Mouse (Mus musculus) midbrain, embryonic 13.5 days (tissue): ENCODE measurements around the gene Rab30. TPM values are rescaled to one million over a fixed set of nuclear protein-coding genes. Genes with fewer than 3 reads are reported as not detected.

ENCODE experiments used
- ATAC-seq: fragments of 200-750 bp; cut with Nextera tagmentation; 2 replicates; pipeline ENCODE4 v1.8.0; 2017; ENCODE audit warnings: mild to moderate bottlenecking, moderate TSS enrichment, moderate library complexity
- H3K27ac ChIP-seq: fragments of 300-500 bp; sonication (generic); 2 replicates; pipeline ENCODE4 v1.5.1; 2015; ENCODE audit warnings: inconsistent platforms, mild to moderate bottlenecking, moderate library complexity
- H3K27me3 ChIP-seq: fragments of 300-500 bp; sonication (generic); 2 replicates; pipeline ENCODE4 v1.6.1; 2015; ENCODE audit warnings: mild to moderate bottlenecking, inconsistent platforms
- H3K36me3 ChIP-seq: fragments of 300-500 bp; sonication (generic); 2 replicates; pipeline ENCODE4 v1.6.1; 2015; ENCODE audit warnings: mild to moderate bottlenecking, inconsistent platforms
- H3K4me1 ChIP-seq: fragments of 300-500 bp; sonication (generic); replicated peaks from 2 replicates; pipeline ENCODE4 v1.6.1; 2015; ENCODE audit warnings: inconsistent platforms
- H3K4me2 ChIP-seq: fragments of 300-500 bp; sonication (generic); replicated peaks from 2 replicates; pipeline ENCODE4 v1.6.1; 2015; ENCODE audit warnings: moderate library complexity, mild to moderate bottlenecking, inconsistent platforms
- H3K4me3 ChIP-seq: fragments of 300-500 bp; sonication (generic); replicated peaks from 2 replicates; pipeline ENCODE4 v1.5.1; 2015; ENCODE audit warnings: mild to moderate bottlenecking, inconsistent platforms
- H3K9ac ChIP-seq: fragments of 300-500 bp; sonication (generic); replicated peaks from 2 replicates; pipeline ENCODE4 v1.6.1; 2015; ENCODE audit warnings: mild to moderate bottlenecking, inconsistent platforms
- H3K9me3 ChIP-seq: fragments of 300-500 bp; sonication (generic); 2 replicates; pipeline ENCODE4 v1.6.1; 2016; ENCODE audit warnings: mild to moderate bottlenecking, inconsistent platforms
- WGBS: fragments of 180-500 bp; shearing (Covaris S2); methylation state at CpG from one replicate; pipeline ENCODE4 v1.1.7; 2015; 5-methylcytosine and 5-hydroxymethylcytosine counted together
- polyA plus RNA-seq: library from polyadenylated mRNA; unstranded; fragments of >200 nt; fragmentation: Nextera tagmentation; extraction: Ambion mirVana; gene quantifications from 2 replicates; pipeline ENCODE4 v1.2.1, GENCODE M21; 2015

Gene Rab30
- polyA plus RNA-seq, result 21.6 and 22.4 TPM in 2 replicates

DNA sequence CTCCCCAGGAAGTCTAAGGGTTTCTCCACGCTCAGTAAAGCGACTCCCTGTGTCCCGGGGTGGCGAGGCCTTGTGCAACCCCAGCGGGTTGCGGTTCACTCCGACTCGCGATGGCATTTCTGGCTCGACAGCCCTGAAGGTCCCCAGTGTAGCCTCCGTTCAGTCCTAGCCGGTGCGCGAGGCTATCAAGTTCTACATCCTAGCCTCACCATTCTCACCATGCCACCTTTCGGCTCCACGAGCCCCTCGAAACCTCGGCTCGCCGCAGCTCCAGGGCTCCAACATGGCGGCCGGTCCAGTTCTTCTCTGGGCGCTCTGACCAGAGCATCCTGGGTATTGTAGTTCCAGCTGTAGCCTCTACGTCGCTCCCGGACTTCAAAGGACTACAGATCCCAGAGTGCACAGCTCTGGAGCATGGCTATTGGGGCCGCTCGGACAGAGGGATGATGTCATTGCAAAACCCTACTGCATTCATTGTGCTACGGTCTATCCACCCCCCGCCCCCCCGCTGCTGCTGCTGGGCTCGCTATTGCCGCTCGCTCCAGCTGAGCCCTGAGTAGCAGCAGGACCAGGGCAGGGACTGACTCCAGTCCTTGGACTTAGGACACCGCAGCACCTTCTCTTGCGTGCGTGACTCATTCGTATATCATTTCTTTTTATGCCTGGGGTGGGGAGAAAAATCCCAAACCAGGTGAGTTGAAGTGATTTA lies at the start of gene Rab30:
Rab30 (plus strand) TSS at position 452 of the 709 bp plus-strand sequence.
- under 1% methylated on average over 38 of the region's 38 CpGs for WGBS

DNA sequence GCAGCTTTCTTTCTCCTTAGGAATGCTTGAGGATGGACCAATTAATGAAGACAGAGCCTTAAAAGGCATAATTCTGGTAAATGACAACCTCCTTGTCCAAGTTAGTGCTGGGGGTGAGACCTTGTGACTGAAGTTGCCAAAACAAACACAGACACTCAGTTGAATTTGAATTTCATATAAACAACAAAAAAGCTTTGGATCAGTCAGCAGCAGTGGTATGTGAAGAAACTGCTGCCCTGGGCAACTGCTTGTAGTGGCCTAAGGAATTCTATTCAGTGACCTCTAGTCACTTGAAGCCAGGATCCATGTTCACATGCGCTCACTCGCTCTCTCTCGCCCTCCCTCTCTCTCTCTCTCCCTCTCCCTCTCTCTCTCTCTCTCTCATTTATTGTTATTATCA lies 45.0 kb upstream of the Rab30 start:
- Histone ChIP-seq H3K9me3 (no peaks in the 10 kb centered on the region; the same call in 1 of the 2 replicates), H3K4me1 (no peaks in the 10 kb centered on the region), H3K27me3 (no peaks in the 10 kb centered on the region), H3K27ac (no peak overlapping the region), H3K9ac (no peak overlapping the region), H3K36me3 (no peaks in the 10 kb centered on the region), H3K4me3 (no peak overlapping the region), H3K4me2 (no peak overlapping the region)
- ATAC-seq, result no peak
- WGBS, result 40% methylated on average over 3 of the region's 3 CpGs

More for the DNA sequence above, at the start of gene Rab30:
- Histone ChIP-seq H3K36me3 (peaks cover 5% of the 10 kb centered on the region), H3K4me3 (peak within 1 kb of the TSS; percentile 77), H3K27me3 (no peaks in the 10 kb centered on the region), H3K4me1 (peaks cover 54% of the 10 kb centered on the region), H3K27ac (peak within 1 kb of the TSS; percentile 97), H3K9me3 (no peaks in the 10 kb centered on the region), H3K9ac (peak within 1 kb of the TSS; percentile 96), H3K4me2 (peak within 1 kb of the TSS; percentile 82)
- peak; percentile 100 for ATAC-seq

DNA sequence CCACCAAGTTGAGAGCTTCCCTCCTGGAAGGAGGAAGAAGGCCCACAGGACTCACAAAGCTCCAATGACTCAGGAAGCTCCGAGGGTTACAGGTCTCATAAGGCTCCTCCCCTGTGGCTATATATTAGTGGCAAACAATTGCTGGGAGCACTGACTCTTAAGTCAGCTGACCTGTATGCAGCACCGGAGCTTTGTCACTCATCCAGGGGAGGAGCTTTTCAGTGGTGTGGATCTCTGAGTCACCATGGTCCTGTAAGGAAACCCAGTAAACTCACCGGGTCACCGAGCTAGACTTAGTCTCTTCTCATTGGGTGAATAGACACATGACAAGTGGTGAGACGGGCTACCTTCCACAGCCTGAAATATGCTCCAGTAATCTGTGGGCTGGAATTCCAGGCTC lies 42.6 kb upstream of the Rab30 start:
- Histone ChIP-seq H3K27ac (no peak overlapping the region), H3K9ac (no peak overlapping the region), H3K36me3 (no peaks in the 10 kb centered on the region), H3K4me1 (no peaks in the 10 kb centered on the region), H3K4me2 (no peak overlapping the region), H3K27me3 (no peaks in the 10 kb centered on the region), H3K4me3 (no peak overlapping the region), H3K9me3 (no peaks in the 10 kb centered on the region; the same call in 1 of the 2 replicates)
- no peak for ATAC-seq
- WGBS, result 83% methylated on average over 5 of the region's 5 CpGs

DNA sequence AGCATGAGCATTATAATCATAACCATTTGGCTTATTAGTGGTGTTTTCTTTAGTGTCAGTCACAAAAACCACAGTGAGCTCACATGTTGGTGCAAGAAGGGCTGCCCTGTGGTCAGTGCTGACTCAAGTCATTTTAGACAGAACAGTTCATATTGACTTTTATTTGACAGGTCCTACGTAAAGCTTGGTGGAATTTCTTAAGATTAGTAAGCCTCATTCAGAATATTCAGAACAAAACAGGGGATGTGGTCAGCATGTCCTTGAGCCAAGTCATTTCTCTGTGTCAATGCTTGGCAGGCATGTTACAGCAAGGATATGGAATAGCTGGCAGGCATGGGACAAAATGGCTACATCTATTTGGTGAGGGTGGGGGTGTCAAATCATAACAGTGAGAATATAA lies 37.7 kb upstream of the Rab30 start:
- Histone ChIP-seq H3K4me1 (no peaks in the 10 kb centered on the region), H3K36me3 (no peaks in the 10 kb centered on the region), H3K27me3 (no peaks in the 10 kb centered on the region), H3K4me2 (no peak overlapping the region), H3K9ac (no peak overlapping the region), H3K27ac (no peak overlapping the region), H3K9me3 (no peaks in the 10 kb centered on the region), H3K4me3 (no peak overlapping the region)
- 89% methylated on average over 1 of the region's 1 CpGs for WGBS
- ATAC-seq, result no peak

DNA sequence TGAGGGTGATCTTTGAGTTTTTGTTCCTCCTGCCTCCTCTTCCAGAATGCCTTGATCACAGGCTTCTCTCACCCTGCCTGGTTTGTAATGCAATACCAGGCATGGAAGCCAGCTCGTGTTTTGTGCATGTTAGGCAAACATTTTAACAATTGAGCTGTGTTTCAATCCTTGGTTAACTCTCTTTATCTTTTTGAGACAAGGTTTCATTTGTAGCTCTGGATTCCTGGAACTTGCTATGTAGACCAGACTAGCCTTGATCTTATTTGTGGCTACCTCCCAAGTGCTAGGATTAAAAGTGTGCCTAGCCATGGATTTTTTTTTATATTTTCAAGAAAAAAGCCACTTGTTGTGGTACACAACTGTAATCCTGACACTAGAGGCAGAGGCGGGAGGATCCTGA lies 35.9 kb upstream of the Rab30 start:
- Histone ChIP-seq H3K4me3 (no peak overlapping the region), H3K4me1 (no peaks in the 10 kb centered on the region), H3K36me3 (no peaks in the 10 kb centered on the region), H3K27me3 (no peaks in the 10 kb centered on the region), H3K9me3 (no peaks in the 10 kb centered on the region), H3K27ac (no peak overlapping the region), H3K4me2 (no peak overlapping the region), H3K9ac (no peak overlapping the region)
- 69% methylated on average over 2 of the region's 2 CpGs for WGBS
- no peak for ATAC-seq

DNA sequence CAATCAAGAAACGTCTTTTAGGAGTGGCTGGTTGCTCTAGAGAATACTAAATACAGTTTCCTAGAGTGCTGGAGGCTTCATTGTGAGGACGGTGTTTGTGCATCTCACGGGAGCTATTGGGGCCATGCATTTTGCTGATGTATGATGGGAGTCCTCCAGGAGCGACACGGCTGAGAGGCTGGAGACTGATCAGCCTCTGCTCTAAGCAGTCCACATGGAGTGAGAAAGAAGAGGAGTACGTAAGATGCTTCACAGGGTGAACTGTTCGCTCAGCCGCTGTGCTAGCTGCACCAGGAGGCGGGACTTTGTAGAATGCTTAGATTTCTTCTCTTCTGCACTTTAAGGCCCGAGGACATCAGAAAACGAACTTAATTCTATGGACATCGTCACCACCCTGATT lies 34.7 kb upstream of the Rab30 start:
- Histone ChIP-seq H3K4me1 (no peaks in the 10 kb centered on the region), H3K27ac (no peak overlapping the region), H3K36me3 (no peaks in the 10 kb centered on the region), H3K9me3 (no peaks in the 10 kb centered on the region), H3K4me2 (no peak overlapping the region), H3K4me3 (no peak overlapping the region), H3K9ac (no peak overlapping the region), H3K27me3 (no peaks in the 10 kb centered on the region)
- no peak for ATAC-seq
- 71% methylated on average over 12 of the region's 12 CpGs for WGBS

DNA sequence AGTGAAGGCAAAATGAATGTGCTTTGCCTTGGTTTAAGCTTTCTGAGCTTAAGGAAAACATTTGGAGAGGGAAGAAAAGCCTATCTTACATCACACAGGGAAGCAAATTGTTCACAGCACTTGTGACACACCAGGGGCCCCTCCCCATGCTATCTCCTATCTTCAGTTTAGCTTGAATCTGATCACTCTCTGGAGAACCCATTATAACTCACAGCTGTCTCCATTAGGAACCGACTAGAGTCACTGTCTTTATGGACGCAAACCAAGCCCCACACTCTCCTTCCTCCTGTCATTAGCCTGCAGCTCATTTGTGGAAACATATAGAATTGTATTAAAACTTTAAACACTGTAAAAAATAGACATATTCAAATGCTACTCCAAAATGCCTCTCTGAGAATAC lies 31.8 kb upstream of the Rab30 start:
- no peak overlapping the region for H3K4me3 ChIP-seq
- no peaks in the 10 kb centered on the region for H3K27me3 ChIP-seq
- no peak overlapping the region for H3K9ac ChIP-seq
- no peaks in the 10 kb centered on the region for H3K4me1 ChIP-seq
- no peaks in the 10 kb centered on the region for H3K9me3 ChIP-seq
- no peak overlapping the region for H3K4me2 ChIP-seq
- no peak overlapping the region for H3K27ac ChIP-seq
- no peaks in the 10 kb centered on the region for H3K36me3 ChIP-seq
- WGBS, result 52% methylated on average over 2 of the region's 2 CpGs
- ATAC-seq, result no peak

DNA sequence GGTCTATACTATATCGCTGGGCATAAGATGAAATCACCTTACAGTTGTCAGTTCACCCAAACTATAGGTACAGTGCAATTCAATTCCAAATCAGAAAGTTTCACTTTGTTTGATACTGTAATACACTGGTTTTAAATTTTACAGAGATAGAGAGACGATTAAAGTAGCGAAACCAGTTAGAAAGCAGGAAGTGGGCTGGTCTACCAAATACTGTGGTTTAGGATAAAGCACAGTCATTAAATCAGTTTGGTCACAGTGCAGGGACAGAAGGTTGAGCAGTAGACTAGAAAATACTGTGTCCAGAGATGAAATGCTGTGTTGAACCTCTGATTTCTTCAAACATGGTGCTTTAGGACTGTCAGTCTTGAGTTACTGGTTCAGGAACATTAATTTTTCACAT lies 29.8 kb upstream of the Rab30 start:
- Histone ChIP-seq H3K4me1 (no peaks in the 10 kb centered on the region), H3K9me3 (no peaks in the 10 kb centered on the region), H3K27me3 (no peaks in the 10 kb centered on the region), H3K36me3 (no peaks in the 10 kb centered on the region), H3K4me3 (no peak overlapping the region), H3K27ac (no peak overlapping the region), H3K9ac (no peak overlapping the region), H3K4me2 (no peak overlapping the region)
- no peak for ATAC-seq
- WGBS, result 89% methylated on average over 3 of the region's 3 CpGs

DNA sequence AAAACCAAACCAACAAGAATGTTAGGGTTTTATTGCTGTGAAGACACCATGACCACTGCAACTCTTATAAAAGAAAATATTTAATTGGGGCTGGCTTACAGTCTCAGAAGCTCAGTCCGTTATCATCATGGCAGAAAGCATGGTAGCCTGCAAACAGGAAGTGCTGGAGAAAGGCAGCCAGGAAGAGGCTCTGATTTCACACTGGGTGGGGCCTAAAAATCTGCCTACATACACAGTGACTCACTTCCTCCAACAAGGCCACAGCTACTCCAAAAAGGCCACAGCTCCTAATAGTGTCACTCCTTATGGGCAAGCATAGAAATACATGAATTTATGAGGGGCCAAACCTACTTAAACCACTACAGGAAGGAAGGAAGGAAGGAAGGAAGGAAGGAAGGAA lies 26.3 kb upstream of the Rab30 start:
- Histone ChIP-seq H3K4me2 (no peak overlapping the region), H3K4me1 (no peaks in the 10 kb centered on the region), H3K27ac (no peak overlapping the region), H3K36me3 (no peaks in the 10 kb centered on the region), H3K27me3 (no peaks in the 10 kb centered on the region), H3K9me3 (no peaks in the 10 kb centered on the region), H3K4me3 (no peak overlapping the region), H3K9ac (no peak overlapping the region)
- no peak for ATAC-seq
- 89% methylated on average over 1 of the region's 1 CpGs for WGBS

DNA sequence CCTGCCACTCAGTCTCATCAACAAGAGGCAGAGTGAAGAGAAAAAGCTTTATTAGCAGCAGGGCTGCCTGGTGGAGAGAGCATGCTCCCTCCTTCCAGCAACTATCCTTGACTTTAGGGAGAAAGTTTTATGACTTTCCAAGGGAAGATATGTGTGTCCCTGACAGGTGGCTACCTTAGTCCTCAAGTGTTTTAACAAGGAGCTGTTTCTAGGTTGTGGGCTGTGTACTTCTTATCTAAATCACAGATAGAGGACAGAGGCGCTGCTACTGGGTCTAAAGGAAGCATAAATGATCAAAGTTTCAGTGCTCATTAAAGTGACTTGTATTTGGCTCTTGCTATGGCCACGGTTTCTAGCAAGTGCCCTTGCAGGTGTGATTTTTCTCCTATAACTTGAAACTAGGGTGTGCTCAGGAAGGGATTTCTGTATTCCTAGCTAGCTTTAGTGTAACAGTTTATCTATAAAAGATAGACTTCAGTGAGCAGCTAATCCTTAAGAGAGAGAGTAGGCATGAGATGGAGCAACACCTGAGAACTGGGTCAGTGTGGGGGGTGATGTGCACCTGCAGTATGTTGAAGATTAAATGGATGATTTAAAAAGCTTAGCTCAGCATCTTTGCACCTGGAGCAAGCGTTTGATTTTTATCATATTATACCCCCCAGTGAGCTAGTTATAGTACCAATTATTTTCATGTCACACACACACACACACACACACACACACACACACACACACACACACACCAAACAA lies 21.1 kb upstream of the Rab30 start:
- WGBS, result 88% methylated on average over 3 of the region's 3 CpGs
- Histone ChIP-seq H3K9me3 (no peaks in the 10 kb centered on the region), H3K4me2 (no peak overlapping the region), H3K4me1 (peaks cover 6% of the 10 kb centered on the region), H3K4me3 (no peak overlapping the region), H3K36me3 (no peaks in the 10 kb centered on the region), H3K27ac (no peak overlapping the region), H3K9ac (no peak overlapping the region), H3K27me3 (no peaks in the 10 kb centered on the region)
- ATAC-seq, result no peak

DNA sequence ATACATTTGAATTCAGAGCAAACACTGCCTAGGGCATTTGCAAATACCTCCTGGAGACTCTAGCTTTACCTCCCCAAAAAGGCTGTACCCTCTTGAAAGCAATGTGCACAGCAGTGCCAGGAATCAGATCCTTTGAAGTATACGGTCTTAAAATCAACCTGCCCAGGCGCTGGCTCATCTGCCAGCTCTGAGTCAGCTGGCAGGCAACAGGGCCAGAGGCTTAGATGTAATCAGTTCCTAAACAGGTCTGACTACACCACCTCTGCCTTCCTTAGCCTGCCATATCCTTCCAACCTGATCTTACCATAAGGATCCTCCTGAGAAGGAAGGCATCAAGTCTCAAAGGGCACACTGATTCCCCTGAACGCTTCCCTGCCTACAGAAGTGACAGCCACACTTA lies 17.7 kb upstream of the Rab30 start:
- Histone ChIP-seq H3K4me3 (no peak overlapping the region), H3K27ac (no peak overlapping the region), H3K27me3 (no peaks in the 10 kb centered on the region), H3K4me2 (no peak overlapping the region), H3K9ac (no peak overlapping the region), H3K4me1 (peaks cover 6% of the 10 kb centered on the region), H3K9me3 (no peaks in the 10 kb centered on the region), H3K36me3 (no peaks in the 10 kb centered on the region)
- 24% methylated on average over 3 of the region's 3 CpGs for WGBS
- no peak; the same call in 1 of the 2 replicates for ATAC-seq

DNA sequence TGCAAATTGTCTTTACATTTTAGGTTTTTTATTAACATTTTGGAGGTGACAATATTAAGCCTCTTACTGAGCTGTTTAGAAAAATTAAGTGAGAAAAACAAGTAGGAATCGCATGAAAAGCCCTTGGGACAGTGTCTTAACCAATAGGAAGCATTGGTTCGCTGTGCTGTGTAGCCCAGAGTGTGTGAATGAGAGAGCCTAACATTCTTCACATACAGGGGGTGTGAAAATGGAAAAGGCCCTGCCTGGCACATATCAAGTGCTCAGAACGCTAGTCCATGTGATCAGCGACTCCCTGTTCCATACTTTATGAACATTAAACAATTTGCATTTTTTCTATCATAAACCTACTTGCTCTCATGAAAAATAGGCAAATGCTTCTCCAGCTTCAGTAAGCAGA lies 17.1 kb upstream of the Rab30 start:
- Histone ChIP-seq H3K4me3 (no peak overlapping the region), H3K9me3 (no peaks in the 10 kb centered on the region), H3K4me1 (peaks cover 6% of the 10 kb centered on the region), H3K27me3 (no peaks in the 10 kb centered on the region), H3K27ac (no peak overlapping the region), H3K36me3 (no peaks in the 10 kb centered on the region), H3K4me2 (no peak overlapping the region), H3K9ac (no peak overlapping the region)
- ATAC-seq, result 0 out of 2 replicates have a peak, but pooled peaks have one; percentile 43
- WGBS, result 81% methylated on average over 4 of the region's 4 CpGs
